Mouse (Mus musculus) MEL (cell line): ENCODE measurements around the gene Kcnc3. TPM values are rescaled to one million over a fixed set of nuclear protein-coding genes. Genes with fewer than 3 reads are reported as not detected.

Experiments
- DNase-seq: peaks from one replicate; pipeline ENCODE4 v3.0.0; 2011; ENCODE audit warnings: low read depth, low spot score
- H3K27ac ChIP-seq: 2 replicates; pipeline ENCODE4 v1.5.1; 2012; ENCODE audit warnings: low read depth, mild to moderate bottlenecking, control low read depth, low read length, moderate library complexity; ENCODE audit not compliant: control insufficient read depth
- H3K27me3 ChIP-seq, 2 experiments: fragments of 150-350 bp in 1 of 2; sonication (generic) in 1 of 2; 2 replicates each; pipeline ENCODE4 v1.6.1; 2012; ENCODE audit warnings: low read length in 2 of 2, mild to moderate bottlenecking in 2 of 2, improper control_type of control experiment in 1 of 2, moderate library complexity in 1 of 2; ENCODE audit not compliant: insufficient read depth in 2 of 2, control insufficient read depth in 1 of 2
- H3K36me3 ChIP-seq, 2 experiments: 2 replicates each; pipeline ENCODE4 v1.6.1; 2012 to 2014; ENCODE audit warnings: low read length in 2 of 2, improper control_type of control experiment in 1 of 2, inconsistent platforms in 1 of 2, mild to moderate bottlenecking in 1 of 2; ENCODE audit not compliant: insufficient read depth in 2 of 2, control insufficient read depth in 1 of 2
- H3K4me1 ChIP-seq, 2 experiments: fragments of 150-350 bp in 1 of 2; sonication (generic) in 1 of 2; 2 replicates each; pipeline ENCODE4 v1.6.1; 2012; ENCODE audit warnings: low read length in 2 of 2, improper control_type of control experiment in 1 of 2, mild to moderate bottlenecking in 1 of 2; ENCODE audit not compliant: insufficient read depth in 2 of 2, control insufficient read depth in 1 of 2
- H3K4me3 ChIP-seq, 2 experiments: fragments of 150-350 bp in 1 of 2; sonication (generic) in 1 of 2; 2 replicates each; pipeline ENCODE4 v1.5.1; 2012; ENCODE audit warnings: low read depth in 2 of 2, low read length in 2 of 2, mild to moderate bottlenecking in 2 of 2, moderate library complexity in 2 of 2, control low read depth in 1 of 2, improper control_type of control experiment in 1 of 2; ENCODE audit not compliant: control insufficient read depth in 1 of 2, insufficient read depth in 1 of 2
- H3K79me2 ChIP-seq: 2 replicates; pipeline ENCODE4 v1.6.1; 2012; ENCODE audit warnings: mild to moderate bottlenecking, low read length, moderate library complexity; ENCODE audit not compliant: control insufficient read depth, poor library complexity, insufficient read depth
- H3K9ac ChIP-seq: 2 replicates; pipeline ENCODE4 v1.6.1; 2012; ENCODE audit warnings: low read depth, mild to moderate bottlenecking, control low read depth, low read length, moderate library complexity; ENCODE audit not compliant: control insufficient read depth, poor library complexity, severe bottlenecking
- H3K9me3 ChIP-seq: fragments of 150-350 bp; sonication (generic); replicated peaks from 2 replicates; pipeline ENCODE4 v1.6.1; 2012; ENCODE audit warnings: mild to moderate bottlenecking, low read length, improper control_type of control experiment, moderate library complexity; ENCODE audit not compliant: insufficient read depth
- BHLHE40 ChIP-seq: IDR thresholded peaks from 2 replicates; pipeline ENCODE4 v1.6.1; 2012; ENCODE audit warnings: low read depth, mild to moderate bottlenecking, inconsistent platforms, low read length, improper control_type of control experiment, borderline replicate concordance
- CHD1 ChIP-seq: IDR thresholded peaks from 2 replicates; pipeline ENCODE4 v1.6.1; 2012; ENCODE audit warnings: low read depth, mild to moderate bottlenecking, inconsistent platforms, low read length, improper control_type of control experiment
- CHD2 ChIP-seq: IDR thresholded peaks from 2 replicates; pipeline ENCODE4 v1.6.1; 2011; ENCODE audit warnings: low read length, improper control_type of control experiment
- CTCF ChIP-seq, 3 experiments: IDR thresholded peaks in 2 of 3; conservative IDR thresholded peaks in 1 of 3; 2 replicates each; pipeline ENCODE4 v1.5.1; 2011 to 2012; ENCODE audit warnings: low read length in 3 of 3, low read depth in 2 of 3, mild to moderate bottlenecking in 2 of 3, improper control_type of control experiment in 1 of 3, inconsistent platforms in 1 of 3, mixed read lengths in 1 of 3, moderate library complexity in 1 of 3; ENCODE audit not compliant: control insufficient read depth in 1 of 3, insufficient read depth in 1 of 3, poor library complexity in 1 of 3, severe bottlenecking in 1 of 3
- ELF1 ChIP-seq: IDR thresholded peaks from 2 replicates; pipeline ENCODE4 v1.6.1; 2014; ENCODE audit warnings: low read depth, mild to moderate bottlenecking, inconsistent platforms, low read length, improper control_type of control experiment, moderate library complexity
- ETS1 ChIP-seq: IDR thresholded peaks from 2 replicates; pipeline ENCODE4 v1.6.1; 2012; ENCODE audit warnings: low read depth, mild to moderate bottlenecking, inconsistent platforms, low read length, improper control_type of control experiment, moderate library complexity
- GABPA ChIP-seq: IDR thresholded peaks from 2 replicates; pipeline ENCODE4 v1.6.1; 2012; ENCODE audit warnings: low read depth, mild to moderate bottlenecking, inconsistent platforms, low read length, improper control_type of control experiment, moderate library complexity
- GATA1 ChIP-seq: IDR thresholded peaks from 2 replicates; pipeline ENCODE4 v1.6.1; 2011; ENCODE audit warnings: low read depth, low read length, improper control_type of control experiment
- HCFC1 ChIP-seq: IDR thresholded peaks from 2 replicates; pipeline ENCODE4 v1.6.1; 2012; ENCODE audit warnings: low read depth, mild to moderate bottlenecking, inconsistent platforms, low read length, improper control_type of control experiment, moderate library complexity
- KAT2A ChIP-seq: conservative IDR thresholded peaks from 2 replicates; pipeline ENCODE4 v1.6.1; 2012; ENCODE audit warnings: low read depth, low read length, improper control_type of control experiment, inconsistent platforms
- MAX ChIP-seq: IDR thresholded peaks from 2 replicates; pipeline ENCODE4 v1.6.1; 2011; ENCODE audit warnings: low read length, improper control_type of control experiment
- MAZ ChIP-seq: IDR thresholded peaks from 2 replicates; pipeline ENCODE4 v1.6.1; 2012; ENCODE audit warnings: low read depth, mild to moderate bottlenecking, inconsistent platforms, low read length, improper control_type of control experiment
- MXI1 ChIP-seq: IDR thresholded peaks from 2 replicates; pipeline ENCODE4 v1.6.1; 2011; ENCODE audit warnings: mild to moderate bottlenecking, low read depth, low read length, improper control_type of control experiment
- MYB ChIP-seq: IDR thresholded peaks from 2 replicates; pipeline ENCODE4 v1.6.1; 2011; ENCODE audit warnings: mild to moderate bottlenecking, low read depth, low read length, improper control_type of control experiment
- MYC ChIP-seq: IDR thresholded peaks from 2 replicates; pipeline ENCODE4 v1.6.1; 2011; ENCODE audit warnings: low read depth, mild to moderate bottlenecking, low read length, improper control_type of control experiment, moderate library complexity
- NELFE ChIP-seq: IDR thresholded peaks from 2 replicates; pipeline ENCODE4 v1.6.1; 2011; ENCODE audit warnings: low read depth, low read length, improper control_type of control experiment
- NRF1 ChIP-seq: IDR thresholded peaks from 2 replicates; pipeline ENCODE4 v1.6.1; 2014; ENCODE audit warnings: low read depth, mild to moderate bottlenecking, inconsistent platforms, low read length, improper control_type of control experiment, moderate library complexity; ENCODE audit not compliant: poor library complexity, insufficient read depth, severe bottlenecking
- POLR2A ChIP-seq, 2 experiments: IDR thresholded peaks; 2 replicates each; pipeline ENCODE4 v1.6.1; 2011 to 2012; ENCODE audit warnings: low read length in 2 of 2, mild to moderate bottlenecking in 2 of 2, control low read depth in 1 of 2, improper control_type of control experiment in 1 of 2, low read depth in 1 of 2, moderate library complexity in 1 of 2; ENCODE audit not compliant: control insufficient read depth in 1 of 2, insufficient read depth in 1 of 2, poor library complexity in 1 of 2
- POLR2AphosphoS2 ChIP-seq: IDR thresholded peaks from 2 replicates; pipeline ENCODE4 v1.6.1; 2011; ENCODE audit warnings: low read length, improper control_type of control experiment
- POLR2AphosphoS5 ChIP-seq: IDR thresholded peaks from 2 replicates; pipeline ENCODE4 v1.6.1; 2012; ENCODE audit warnings: low read depth, borderline replicate concordance, mild to moderate bottlenecking, inconsistent platforms, low read length, moderate library complexity, mixed read lengths
- RAD21 ChIP-seq: IDR thresholded peaks from 2 replicates; pipeline ENCODE4 v1.6.1; 2011; ENCODE audit warnings: mild to moderate bottlenecking, low read depth, low read length, improper control_type of control experiment
- SIN3A ChIP-seq: IDR thresholded peaks from 2 replicates; pipeline ENCODE4 v1.6.1; 2012; ENCODE audit warnings: low read length, improper control_type of control experiment, inconsistent platforms
- SMC3 ChIP-seq: IDR thresholded peaks from 2 replicates; pipeline ENCODE4 v1.6.1; 2011; ENCODE audit warnings: low read depth, low read length, improper control_type of control experiment
- TCF12 ChIP-seq: IDR thresholded peaks from 2 replicates; pipeline ENCODE4 v1.6.1; 2014; ENCODE audit warnings: low read depth, mild to moderate bottlenecking, inconsistent platforms, low read length, improper control_type of control experiment, moderate library complexity
- UBTF ChIP-seq: IDR thresholded peaks from 2 replicates; pipeline ENCODE4 v1.6.1; 2012; ENCODE audit warnings: low read depth, mild to moderate bottlenecking, inconsistent platforms, low read length, improper control_type of control experiment, moderate library complexity, borderline replicate concordance; ENCODE audit not compliant: insufficient read depth
- ZC3H11A ChIP-seq: IDR thresholded peaks from 2 replicates; pipeline ENCODE4 v1.6.1; 2012; ENCODE audit warnings: low read depth, mild to moderate bottlenecking, inconsistent platforms, low read length, improper control_type of control experiment
- ZKSCAN1 ChIP-seq: IDR thresholded peaks from 2 replicates; pipeline ENCODE4 v1.6.1; 2012; ENCODE audit warnings: low read depth, mild to moderate bottlenecking, inconsistent platforms, low read length, improper control_type of control experiment, moderate library complexity
- ZMIZ1 ChIP-seq: IDR thresholded peaks from 2 replicates; pipeline ENCODE4 v1.6.1; 2012; ENCODE audit warnings: low read depth, mild to moderate bottlenecking, inconsistent platforms, low read length, improper control_type of control experiment, moderate library complexity
- ZNF384 ChIP-seq: IDR thresholded peaks from 2 replicates; pipeline ENCODE4 v1.6.1; 2012; ENCODE audit warnings: low read depth, mild to moderate bottlenecking, inconsistent platforms, low read length, improper control_type of control experiment
- polyA plus RNA-seq, 2 experiments: library from polyadenylated mRNA; stranded (reverse) in 1 of 2; unstranded in 1 of 2; fragments of >175 nt in 1 of 2; fragments of >200 nt in 1 of 2; gene quantifications; 2 replicates each; pipeline versions ENCODE4 v1.2.1 to v1.2.4; 2012; ENCODE audit warnings: low replicate concordance in 2 of 2, low read depth in 1 of 2; ENCODE audit not compliant: insufficient read length in 2 of 2, insufficient read depth in 1 of 2, missing spikeins in 1 of 2
- total RNA-seq: library from RNA; depleted of rRNA; stranded (reverse); fragments of 300-350 nt; gene quantifications from 2 replicates; pipeline ENCODE4 v1.2.3, GENCODE M21; 2012

The Kcnc3 gene
- total and polyA plus RNA-seq, 3 experiments, result not detected

DNA sequence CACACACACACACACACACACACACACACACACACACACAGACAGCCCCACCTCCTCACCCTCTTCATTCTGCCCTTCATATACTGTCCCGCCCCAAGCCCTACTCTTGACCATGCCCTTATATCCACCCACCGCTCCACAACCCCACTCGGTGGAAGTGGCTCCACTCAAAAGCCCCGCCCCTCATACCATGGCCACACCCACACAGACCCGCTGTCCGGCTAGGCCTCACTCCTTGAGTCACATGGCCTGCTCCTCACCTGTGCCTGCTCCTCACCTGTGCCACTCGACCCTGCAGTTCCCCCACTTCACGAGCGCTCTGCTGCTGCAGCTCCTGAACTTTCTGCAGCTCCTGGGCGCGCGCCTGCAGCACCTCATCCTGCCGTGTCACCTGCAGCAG, 40.0 kb downstream of the Kcnc3 start:
- TF ChIP-seq MYB (no peak), CTCF (IDR thresholded peaks at IDR 0.05 in 2 of 3, conservative IDR thresholded peaks at IDR 0.05 in 1 of 3; ENCODE audit: control insufficient read depth in 1 of 3, insufficient read depth in 1 of 3, low read depth in 2 of 3, low read length in 3 of 3, poor library complexity in 1 of 3, severe bottlenecking in 1 of 3) (no peak), ZKSCAN1 (no peak), ZNF384 (no peak), SMC3 (no peak), ETS1 (no peak), NELFE (no peak), UBTF (no peak), ZMIZ1 (no peak), POLR2AphosphoS2 (no peak), MXI1 (no peak), ZC3H11A (no peak), CHD2 (no peak), NRF1 (no peak), BHLHE40 (no peak), MYC (no peak), POLR2AphosphoS5 (no peak), CHD1 (no peak), TCF12 (no peak), GABPA (no peak)
- TF ChIP-seq, all 39 proteins: peak for 0
- no peak overlapping the region for H3K4me3 ChIP-seq
- no peaks in the 10 kb centered on the region for H3K79me2 ChIP-seq
- H3K9me3 ChIP-seq, result no peaks in the 10 kb centered on the region
- DNase-seq, result no peak
- H3K27me3 ChIP-seq, result no peaks in the 10 kb centered on the region
- H3K9ac ChIP-seq, result no peak overlapping the region
- no peaks in the 10 kb centered on the region for H3K36me3 ChIP-seq
- no peak overlapping the region for H3K27ac ChIP-seq
- no peaks in the 10 kb centered on the region for H3K4me1 ChIP-seq

DNA sequence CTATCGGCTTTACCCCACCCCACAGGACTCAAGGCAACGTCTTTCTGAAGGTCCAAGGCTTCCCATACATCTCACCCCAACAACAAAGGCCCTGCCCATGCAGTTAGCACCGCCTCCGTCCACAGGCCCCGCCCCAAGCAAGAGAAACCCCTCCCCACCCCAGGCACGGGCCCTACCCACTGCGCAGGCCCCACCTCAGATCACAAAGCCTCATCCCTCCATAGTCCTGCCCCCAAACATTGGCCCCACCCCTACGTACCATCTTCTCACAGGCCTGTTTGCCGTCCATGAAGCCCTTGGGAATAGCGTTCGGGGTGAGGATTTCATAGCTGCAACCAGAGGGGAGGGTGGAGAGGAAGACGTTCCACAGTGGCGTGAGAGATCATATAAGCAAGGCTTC, 42.2 kb downstream of the Kcnc3 start:
- Histone ChIP-seq H3K4me3 (no peak overlapping the region), H3K79me2 (no peaks in the 10 kb centered on the region), H3K27me3 (no peaks in the 10 kb centered on the region), H3K9ac (no peak overlapping the region), H3K36me3 (no peaks in the 10 kb centered on the region), H3K27ac (no peak overlapping the region), H3K4me1 (no peaks in the 10 kb centered on the region), H3K9me3 (no peaks in the 10 kb centered on the region)
- TF ChIP-seq RAD21 (no peak), GABPA (no peak), MAX (no peak), POLR2AphosphoS2 (no peak), KAT2A (no peak), HCFC1 (no peak), ETS1 (no peak), POLR2A (IDR thresholded peaks at IDR 0.05; ENCODE audit: control insufficient read depth in 1 of 2, insufficient read depth in 1 of 2, low read depth in 1 of 2, low read length in 2 of 2, poor library complexity in 1 of 2) (no peak), NRF1 (no peak), MAZ (no peak), UBTF (no peak), GATA1 (no peak), NELFE (no peak), ZC3H11A (no peak), ELF1 (no peak), SIN3A (no peak)
- DNase-seq, result no peak
